Mouse (Mus musculus) frontal cortex, postnatal 25 days (tissue): ENCODE results near the gene Agmo.

Experiments used
- DNase-seq, 2 experiments: peaks; one replicate each; pipeline ENCODE4 v3.0.0; 2022; ENCODE audit warnings: low spot score in 2 of 2

The Agmo gene

GRCm38 (mm10) chr12:37241566-37242021 is at the start of gene Agmo:
Agmo (plus strand) TSS chr12:37241641.
- DNase-seq: no peak

- DNase-seq: no peak
These were observed 10.3 kb upstream of the Agmo start for GRCm38 (mm10) chr12:37231119-37231518.

- no peak for DNase-seq
These were observed 371 bp upstream of the Agmo start for GRCm38 (mm10) chr12:37240975-37241565.

GRCm38 (mm10) chr12:37242484-37242883 is 1.0 kb downstream of the Agmo start:
- DNase-seq: no peak

GRCm38 (mm10) chr12:37244876-37245275 is 3.4 kb downstream of the Agmo start:
- DNase-seq: no peak

GRCm38 (mm10) chr12:37251688-37252087 is 10.2 kb downstream of the Agmo start:
- DNase-seq: no peak

- DNase-seq: no peak
These were observed 15.7 kb downstream of the Agmo start for GRCm38 (mm10) chr12:37257099-37257498.

GRCm38 (mm10) chr12:37259771-37260528 is 18.5 kb downstream of the Agmo start:
- DNase-seq: no peak

GRCm38 (mm10) chr12:37263685-37264084 is 22.2 kb downstream of the Agmo start:
- DNase-seq: no peak

- DNase-seq: no peak
These were observed 27.3 kb downstream of the Agmo start for GRCm38 (mm10) chr12:37268636-37269152.

- no peak for DNase-seq
These were observed 31.2 kb downstream of the Agmo start for GRCm38 (mm10) chr12:37272660-37273059.

- DNase-seq: no peak
These were observed 32.7 kb downstream of the Agmo start for GRCm38 (mm10) chr12:37273964-37274657.

- DNase-seq: no peak
These were observed 33.2 kb downstream of the Agmo start for GRCm38 (mm10) chr12:37274658-37275019.

- no peak for DNase-seq
These were observed 65.6 kb downstream of the Agmo start for GRCm38 (mm10) chr12:37306956-37307466.

GRCm38 (mm10) chr12:37310786-37311185 is 69.3 kb downstream of the Agmo start:
- no peak for DNase-seq

GRCm38 (mm10) chr12:37322860-37323259 is 81.4 kb downstream of the Agmo start:
- no peak for DNase-seq

- DNase-seq: no peak
These were observed 93.5 kb downstream of the Agmo start for GRCm38 (mm10) chr12:37334987-37335386.

- DNase-seq: no peak
These were observed 102.8 kb downstream of the Agmo start for GRCm38 (mm10) chr12:37344225-37344624.

GRCm38 (mm10) chr12:37345696-37346095 is 104.3 kb downstream of the Agmo start:
- DNase-seq: no peak

GRCm38 (mm10) chr12:37392316-37392715 is 150.9 kb downstream of the Agmo start:
- DNase-seq: no peak

GRCm38 (mm10) chr12:37402541-37402940 is 161.1 kb downstream of the Agmo start:
- no peak for DNase-seq

- DNase-seq: no peak
These were observed 184.9 kb downstream of the Agmo start for GRCm38 (mm10) chr12:37426350-37426749.
